Mouse (Mus musculus) adrenal gland, adult 8-10 months (tissue): Measurements from ENCODE around the gene Arhgap24. TPM values are rescaled to one million over a fixed set of nuclear protein-coding genes. Genes with fewer than 3 reads are reported as not detected.
A peak's percentile ranks its signal among the peaks of the same experiment; 100 is the strongest.

Source experiments
- DNase-seq: peaks from one replicate; pipeline ENCODE4 v3.0.0; 2022
- total RNA-seq, 4 experiments: library from RNA; stranded (reverse); gene quantifications; 2 replicates each; pipeline ENCODE4 v1.2.4; 2022

Gene Arhgap24
- total RNA-seq, 4 experiments from 2014 or later, result 9.3 to 15.2 (median 11.9) TPM

DNA sequence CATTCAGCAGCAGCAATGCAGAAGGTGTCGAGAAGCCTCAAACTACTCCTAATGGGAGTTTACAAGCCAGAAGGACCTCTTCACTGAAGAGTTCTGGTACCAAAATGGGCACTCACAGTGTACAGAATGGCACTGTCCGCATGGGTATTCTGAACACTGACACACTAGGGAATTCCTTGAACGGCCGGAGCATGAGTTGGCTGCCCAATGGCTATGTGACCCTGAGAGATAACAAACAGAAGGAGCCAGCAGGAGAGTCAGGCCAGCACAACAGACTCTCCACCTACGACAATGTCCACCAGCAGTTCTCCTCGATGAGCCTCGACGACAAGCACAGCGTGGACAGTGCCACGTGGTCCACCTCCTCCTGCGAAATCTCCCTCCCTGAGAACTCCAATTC, 411.0 kb downstream of the Arhgap24 start:
- peak; percentile 53 for DNase-seq

DNA sequence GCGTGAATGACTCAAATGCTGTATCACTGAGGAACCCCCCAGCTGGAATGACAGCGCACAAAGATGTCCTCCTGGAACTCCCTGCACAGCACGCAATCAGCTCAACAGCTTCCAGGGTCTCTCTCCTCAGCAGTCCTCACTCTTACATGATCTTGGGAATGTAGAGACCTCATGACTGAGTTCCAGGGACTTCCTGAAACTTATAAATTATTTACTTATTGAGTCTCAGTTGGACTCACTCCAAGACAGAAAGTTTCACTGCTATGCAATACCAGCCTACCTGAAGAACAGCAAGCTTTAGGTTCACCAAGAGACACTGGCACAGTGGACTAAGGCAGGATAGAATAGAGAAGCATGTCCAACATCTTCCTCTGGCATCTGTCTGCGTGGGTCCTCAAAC, 417.1 kb downstream of the Arhgap24 start:
- DNase-seq, result no peak

DNA sequence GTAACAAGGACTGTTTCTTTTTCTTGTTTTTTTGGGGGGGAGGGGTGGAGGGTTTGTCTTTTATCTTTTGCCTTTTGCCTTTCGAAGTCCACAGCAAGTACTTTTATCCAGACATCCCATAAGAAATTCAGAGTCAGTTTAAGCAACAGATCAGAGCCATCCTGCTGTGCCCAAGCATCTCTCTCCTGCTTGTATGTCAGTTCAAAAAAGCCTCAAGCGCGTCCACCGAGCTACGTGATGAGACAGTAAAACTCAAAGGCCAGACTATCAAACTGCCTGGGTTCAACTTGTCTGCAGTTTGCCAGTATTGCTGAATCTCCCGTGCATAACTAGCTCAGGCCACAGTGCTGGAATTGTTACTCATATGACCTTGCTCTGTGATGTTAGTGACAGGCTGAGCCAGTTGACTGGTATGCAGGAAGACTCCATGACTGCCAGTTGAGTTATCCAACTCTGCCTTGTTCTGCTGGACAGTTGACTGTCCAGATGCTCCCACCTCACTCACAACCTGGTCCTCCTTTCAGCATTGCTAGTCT, 418.6 kb downstream of the Arhgap24 start:
- DNase-seq, result peak; percentile 30

DNA sequence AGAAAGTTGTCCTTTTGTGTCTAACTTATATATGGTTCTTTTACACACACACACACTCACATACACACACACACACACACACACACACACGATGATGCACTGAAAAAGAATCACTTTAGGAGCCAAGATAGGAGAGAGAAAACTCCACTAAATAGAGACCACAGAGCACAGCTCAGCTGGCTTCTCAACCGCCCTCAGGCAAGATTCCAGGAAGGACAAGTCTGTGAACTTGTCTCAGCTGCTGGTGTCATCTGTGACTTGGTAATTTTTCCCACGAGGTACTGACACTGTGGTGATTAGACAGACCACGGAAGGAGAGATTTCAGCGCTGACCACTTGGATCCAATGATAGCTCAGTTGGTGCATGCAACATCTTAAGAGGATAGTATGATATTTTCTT, 420.0 kb downstream of the Arhgap24 start:
- no peak for DNase-seq

DNA sequence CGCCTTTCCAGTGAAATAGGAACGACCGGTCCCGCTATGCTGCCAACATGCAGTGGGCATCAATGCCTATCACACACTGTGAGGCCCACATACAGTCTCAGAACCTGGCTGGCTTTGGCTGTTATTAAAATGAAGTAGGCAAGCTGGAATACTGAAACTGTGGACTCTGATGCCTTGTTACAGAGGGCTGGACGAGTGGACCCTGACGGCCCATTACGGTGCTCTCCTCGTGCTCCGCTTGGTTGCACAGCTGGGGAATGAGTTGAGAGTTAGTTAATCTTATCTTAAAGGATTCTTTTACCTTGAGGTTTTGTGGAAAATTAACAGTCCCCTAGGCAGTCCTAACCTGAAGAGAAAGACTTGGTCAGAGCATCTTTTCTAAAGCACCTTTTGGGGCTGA, 422.3 kb downstream of the Arhgap24 start:
- DNase-seq, result no peak

DNA sequence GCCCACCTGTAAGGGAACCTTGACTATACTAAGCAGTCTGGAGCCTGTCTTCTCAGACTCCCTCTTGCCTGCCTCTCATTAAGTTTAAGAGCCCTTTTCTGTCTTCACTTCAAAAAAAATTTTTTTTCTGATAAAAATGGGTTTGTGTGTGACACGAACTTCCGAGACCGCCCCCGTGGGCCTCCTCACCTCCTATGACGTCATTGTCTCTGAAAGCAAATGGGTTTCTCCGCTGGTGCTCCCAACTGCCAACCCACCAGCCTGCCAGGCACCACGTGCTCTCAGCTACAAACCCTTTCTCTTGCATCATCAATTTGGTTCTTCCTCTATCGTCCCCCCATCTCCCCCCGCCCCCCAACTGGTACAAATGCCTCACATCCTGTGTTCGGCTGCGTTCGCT, 422.9 kb downstream of the Arhgap24 start:
- DNase-seq, result no peak

DNA sequence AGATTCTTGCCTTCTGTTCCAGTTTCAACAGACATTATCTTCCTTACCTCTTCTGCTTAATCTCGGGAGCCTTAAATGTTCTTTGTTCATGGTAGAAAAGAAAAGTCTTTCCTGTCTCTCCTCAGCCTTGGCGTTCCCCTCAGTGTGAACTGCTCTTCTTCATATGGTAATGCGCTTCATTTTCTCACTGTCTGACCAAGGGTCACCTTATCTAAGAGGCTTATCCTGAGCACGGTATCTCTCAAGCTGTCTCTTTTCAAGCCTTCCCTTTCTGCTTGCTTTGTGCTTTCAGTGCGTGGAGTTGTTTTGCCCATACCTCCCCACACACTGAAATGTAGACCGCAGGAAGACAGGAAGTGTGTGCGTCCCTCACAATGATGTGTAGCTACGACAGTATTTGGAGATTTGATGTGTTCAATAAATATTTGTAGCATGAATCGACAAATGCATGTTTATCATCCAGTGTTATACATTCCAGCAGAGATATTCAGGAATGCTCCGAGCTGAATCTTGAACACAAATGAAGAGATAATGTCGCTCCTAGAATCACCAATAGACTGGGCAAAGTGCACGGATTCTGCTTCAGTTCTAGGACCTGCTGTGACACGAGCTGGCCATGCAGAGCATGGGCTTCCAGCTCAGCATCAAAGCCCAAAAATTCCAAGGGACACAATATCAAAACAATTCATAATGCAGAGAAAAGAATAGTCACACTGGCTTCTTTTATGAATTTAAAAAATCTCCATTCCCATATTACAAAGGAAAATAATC, 424.4 kb downstream of the Arhgap24 start:
- DNase-seq, result no peak

DNA sequence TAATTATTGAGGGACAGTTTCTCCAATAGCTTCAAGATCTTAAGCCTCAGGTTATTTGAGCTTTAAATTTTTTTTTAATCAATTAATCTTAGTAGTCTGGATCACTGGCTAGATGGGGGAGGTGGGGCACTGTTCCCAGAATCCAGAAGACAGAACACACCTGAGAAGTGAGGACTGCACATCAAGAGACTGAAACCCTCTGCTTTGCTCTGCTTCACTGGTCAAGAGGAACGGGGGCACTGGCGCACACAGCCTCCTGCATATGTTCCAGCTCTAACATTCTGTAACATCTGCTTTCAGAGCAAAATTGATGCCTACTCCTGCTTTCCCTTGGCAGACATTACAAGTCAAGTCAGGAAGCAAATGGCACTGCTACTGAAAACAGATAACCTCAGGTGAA, 439.0 kb downstream of the Arhgap24 start:
- DNase-seq, result no peak

DNA sequence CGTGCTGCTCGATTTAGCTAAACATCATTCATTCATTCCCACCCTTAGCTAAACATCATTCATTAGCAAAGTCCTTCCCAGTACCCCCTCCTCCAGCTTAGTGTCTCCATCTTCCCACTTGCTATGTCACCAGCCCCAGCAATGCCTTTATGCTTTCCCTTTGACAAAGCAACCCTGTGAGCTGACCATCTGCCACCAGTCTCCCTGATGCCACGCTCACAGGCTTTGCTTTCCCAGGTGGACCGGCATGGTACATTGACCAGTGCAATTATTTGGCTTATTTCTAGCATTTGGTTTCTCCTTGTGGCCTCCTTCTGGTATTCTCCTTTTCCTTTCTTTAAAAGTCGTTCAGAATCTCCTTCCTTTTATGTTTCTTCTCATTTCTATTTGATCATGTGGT, 445.6 kb downstream of the Arhgap24 start:
- no peak for DNase-seq

DNA sequence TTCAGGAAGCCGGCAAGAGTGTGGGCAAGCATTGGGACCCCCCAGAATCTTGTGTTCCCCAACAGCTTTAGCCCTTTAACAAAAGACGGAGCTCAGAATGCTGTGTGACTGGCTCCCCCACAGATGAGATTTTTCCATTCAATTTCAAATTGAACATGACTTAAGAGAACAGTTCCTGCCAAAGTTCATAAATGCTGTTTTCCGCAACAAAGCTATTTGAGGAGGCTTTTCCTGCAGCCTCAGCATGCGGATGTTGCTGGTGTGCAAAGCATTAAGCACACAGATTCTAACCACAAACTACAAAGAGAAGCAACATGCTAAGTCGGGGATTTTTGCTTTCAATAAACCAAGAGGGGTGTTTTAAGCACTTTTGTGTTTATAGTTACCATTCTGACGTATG, 449.0 kb downstream of the Arhgap24 start:
- no peak for DNase-seq

DNA sequence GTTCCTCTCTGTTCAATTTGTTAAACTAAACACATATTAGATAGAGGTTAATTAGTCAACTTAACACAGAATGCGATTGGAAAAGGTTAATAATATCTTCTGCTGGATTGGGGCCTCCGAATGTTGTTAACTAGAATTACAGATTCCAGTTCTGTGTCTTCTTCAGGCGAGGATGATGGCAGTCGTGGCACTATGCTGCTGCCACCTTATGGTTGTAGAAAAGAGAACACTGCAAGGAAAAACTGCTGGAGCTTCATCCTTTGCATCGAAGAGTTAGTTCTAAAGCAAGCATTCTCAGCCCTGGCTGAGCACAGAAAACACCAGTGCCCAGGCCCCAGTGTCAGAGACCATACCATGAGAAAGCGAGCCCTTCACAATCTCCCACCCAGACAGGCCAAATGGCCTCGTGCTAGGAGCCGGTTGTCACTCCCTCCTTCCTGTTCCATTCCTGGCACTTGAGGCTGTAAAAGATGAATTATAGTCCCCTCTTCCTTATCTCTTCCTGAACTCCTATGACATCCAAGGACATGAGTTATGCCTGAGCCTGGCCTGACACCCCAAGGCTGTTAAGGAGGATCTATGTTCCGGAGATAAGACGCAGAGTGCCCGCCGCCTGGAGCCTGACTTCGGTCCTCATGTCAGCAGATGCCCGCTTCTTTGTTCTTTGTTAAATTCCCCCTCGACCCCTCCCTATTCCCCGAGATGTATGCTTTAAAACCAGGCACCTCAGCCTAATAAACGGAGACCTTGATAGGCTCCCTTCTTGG, 462.9 kb downstream of the Arhgap24 start:
- peak; percentile 42 for DNase-seq

DNA sequence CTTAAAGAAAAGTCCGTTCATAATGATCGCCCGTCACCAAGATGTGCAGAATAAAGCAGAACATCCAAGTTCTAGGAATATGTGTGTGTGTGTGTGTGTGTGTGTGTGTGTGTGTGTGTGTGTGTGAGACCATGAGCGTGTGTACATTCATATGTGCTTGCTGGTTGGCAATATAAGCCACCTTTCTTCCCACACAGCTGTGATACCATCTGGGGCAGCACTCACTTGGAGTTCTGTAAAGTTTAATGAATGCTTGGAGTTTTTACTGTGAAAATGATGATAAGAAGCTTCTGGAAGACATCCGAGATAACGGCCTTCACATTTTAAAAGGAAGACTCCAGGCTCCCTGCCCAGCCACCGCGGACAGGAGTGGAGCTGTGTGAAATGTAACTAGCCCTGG, 465.4 kb downstream of the Arhgap24 start:
- DNase-seq, result no peak

DNA sequence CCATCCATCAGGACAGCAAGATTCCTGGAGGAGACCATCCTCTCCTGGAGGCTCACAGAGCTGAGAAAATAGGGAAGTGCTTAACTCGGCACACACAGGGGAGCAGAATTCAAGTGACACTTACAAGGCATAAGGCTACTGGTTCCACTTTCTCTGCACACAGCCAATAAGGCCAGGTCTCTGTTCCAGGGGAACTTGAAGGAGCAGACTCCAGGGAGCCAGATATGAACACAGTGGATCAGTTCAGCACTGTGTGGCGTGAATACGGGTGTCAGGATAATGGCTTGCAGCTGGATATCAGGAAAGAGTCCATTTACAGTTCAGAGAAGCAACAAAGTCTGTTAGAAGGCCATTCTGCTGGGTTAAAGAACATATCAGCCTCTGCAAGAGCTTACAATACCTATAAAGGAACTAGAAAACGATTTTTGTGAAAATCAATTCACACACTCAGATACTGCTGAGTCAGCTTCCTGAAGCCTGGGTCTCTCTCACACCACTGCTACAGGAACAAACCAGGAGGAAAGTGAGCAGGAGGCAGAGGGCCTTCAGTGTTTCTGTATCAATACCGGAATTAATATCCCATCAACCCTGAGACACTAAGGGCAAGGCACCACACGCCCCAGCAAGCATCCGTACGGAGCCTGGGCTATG, 466.0 kb downstream of the Arhgap24 start:
- DNase-seq, result no peak
